Mouse (Mus musculus) inflammation-experienced regulatory T-cells (primary cell): ENCODE measurements around the gene Frg2f1. TPM values are rescaled to one million over a fixed set of nuclear protein-coding genes. Genes with fewer than 3 reads are reported as not detected.

Experiments used
- polyA plus RNA-seq, 2 experiments: library from polyadenylated mRNA; unstranded; fragments of 100-300 nt; shearing (Covaris generic); gene quantifications; one replicate each; pipeline ENCODE4 v1.2.1; 2017

Frg2f1 gene
- polyA plus RNA-seq, result 1 to 10 TPM; 3.4 to 6.7 TPM

DNA sequence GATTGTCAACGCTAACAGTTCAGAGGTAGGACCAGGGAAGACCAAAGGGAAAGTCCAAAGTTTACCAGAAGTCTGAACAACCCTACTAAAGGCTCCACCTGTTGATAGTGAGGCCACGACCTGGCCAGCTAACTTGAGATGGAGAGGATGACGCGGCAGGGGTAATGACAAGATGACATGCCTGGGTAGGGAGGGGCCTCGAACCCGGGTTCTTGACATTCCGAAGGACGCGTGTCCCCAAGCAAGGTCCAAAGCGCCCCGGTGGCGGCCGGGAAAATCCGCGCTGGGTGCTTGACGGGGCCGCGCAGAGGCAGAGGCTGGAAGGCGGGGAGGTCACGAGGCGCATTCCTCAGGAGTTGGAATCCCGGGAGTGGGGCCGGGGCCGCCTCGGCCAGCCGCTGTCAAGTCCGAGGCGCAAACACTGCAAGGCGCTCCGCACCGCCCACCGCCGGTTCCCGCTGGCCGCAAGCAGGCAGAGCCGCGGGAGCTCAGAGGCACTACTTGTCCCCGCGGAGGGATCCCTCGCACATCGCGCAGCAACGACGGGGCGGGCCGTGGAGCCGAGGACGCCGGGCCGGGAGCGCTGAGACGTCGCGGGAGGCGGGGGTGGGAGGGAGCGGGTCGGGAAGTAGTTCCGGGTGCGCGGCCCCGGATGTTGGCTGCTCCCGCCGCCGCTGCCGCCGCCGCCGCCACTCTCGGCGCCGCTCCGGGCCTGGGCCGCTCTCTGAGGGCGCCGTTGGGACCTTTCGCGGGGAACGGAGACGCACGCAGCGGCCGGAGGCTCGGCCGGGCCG is at the start of gene Frg2f1:
Frg2f1 (minus strand) TSS at position 499 of the 794 bp plus-strand sequence.

DNA sequence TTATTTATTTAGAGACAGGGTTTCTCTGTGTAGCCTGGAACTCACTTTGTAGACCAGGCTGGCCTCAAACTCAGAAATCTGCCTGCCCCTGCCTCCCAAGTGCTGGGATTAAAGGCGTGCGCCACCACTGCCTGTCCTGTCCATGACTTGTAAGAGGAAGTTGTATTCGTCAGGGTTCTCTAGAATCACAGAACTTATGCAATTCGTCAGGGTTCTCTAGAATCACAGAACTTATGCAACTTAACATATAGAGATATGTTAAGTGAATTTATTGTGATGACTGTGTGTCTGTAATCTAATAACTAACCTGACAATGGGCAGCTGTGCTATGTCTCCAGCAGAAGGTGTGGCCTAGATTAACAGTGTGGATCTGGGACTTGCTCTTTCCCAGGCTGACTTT is 2.7 kb downstream of the Frg2f1 start, which contains the start of gene Foxj3:
Foxj3 (plus strand) TSS at position 390 of the 400 bp plus-strand sequence.

DNA sequence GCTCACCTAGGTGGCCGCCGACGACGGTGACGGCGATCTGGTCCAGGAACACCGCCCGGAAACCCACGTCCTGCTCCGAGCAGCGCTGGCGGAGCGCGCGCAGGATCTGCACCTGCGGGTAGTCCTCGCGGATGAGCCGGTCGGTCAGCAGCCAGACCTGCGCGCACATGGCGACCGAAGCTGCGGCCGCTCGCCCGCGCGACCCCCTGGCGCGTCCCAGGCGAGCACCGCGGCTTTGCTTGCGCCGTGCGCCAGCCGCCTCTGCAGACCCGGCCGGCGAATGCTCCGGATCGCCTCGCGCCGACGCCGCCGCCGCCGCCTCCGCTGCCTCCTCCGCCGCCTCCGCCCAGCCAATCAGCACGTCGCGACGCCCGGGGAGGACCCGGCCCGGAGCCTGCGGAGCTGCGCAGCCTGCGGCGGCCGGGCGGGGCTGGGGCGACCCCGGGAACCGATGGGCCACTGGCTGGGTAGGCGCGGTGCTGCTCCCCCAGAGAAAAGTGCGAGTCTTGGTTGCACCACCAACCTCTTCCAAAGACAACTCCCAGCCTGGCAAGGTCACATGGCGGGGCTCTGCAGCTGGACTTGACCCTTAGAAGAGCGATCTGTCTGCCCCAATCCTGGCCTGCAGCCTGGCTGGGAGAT is 46.9 kb downstream of the Frg2f1 start, which contains the start of gene Rimkla:
Rimkla (minus strand) TSS at position 338 of the 642 bp plus-strand sequence.

Other genes with a start within 250 kb of the Frg2f1 start
- 100 to 1,000 TPM; 412 to 447 TPM for gene Ybx1, start 244.9 kb downstream of the Frg2f1 start, polyA plus RNA-seq
- gene Ppih, start 219.0 kb downstream of the Frg2f1 start, polyA plus RNA-seq, result 10 to 100 TPM; 33.5 to 41.9 TPM
- 1 to 10 TPM; 3.0 to 5.3 TPM for gene Ccdc30, start 124.0 kb downstream of the Frg2f1 start, polyA plus RNA-seq
- gene Ppcs, start 117.1 kb downstream of the Frg2f1 start, polyA plus RNA-seq, result 10 to 100 TPM; 50.1 to 67.5 TPM
- gene Zmynd12, start 116.7 kb downstream of the Frg2f1 start, polyA plus RNA-seq, result under 1 TPM in 1 of 2 experiments, not detected in 1; 0.89 TPM
- under 1 TPM in 1 of 2 experiments, not detected in 1; 0.35 TPM for gene Rimkla, start 46.9 kb downstream of the Frg2f1 start, polyA plus RNA-seq
- gene Foxj3, start 2.5 kb downstream of the Frg2f1 start, polyA plus RNA-seq, result 10 to 100 TPM; 35.1 to 39.6 TPM
- not detected for gene Guca2a, start 98.2 kb upstream of the Frg2f1 start, polyA plus RNA-seq
- gene Guca2b, start 119.4 kb upstream of the Frg2f1 start, polyA plus RNA-seq, result not detected
- gene Hivep3, start 194.3 kb upstream of the Frg2f1 start, polyA plus RNA-seq, result 10 to 100 TPM; 36.5 to 73.4 TPM